Mouse (Mus musculus) spleen, adult 2 months (tissue): ENCODE measurements around the gene Tnfsfm13.

ENCODE experiments used
- CTCF ChIP-seq: fragments of 200-500 bp; IDR thresholded peaks from 2 replicates; pipeline ENCODE4 v1.5.1; 2011; ENCODE audit warnings: mild to moderate bottlenecking, inconsistent platforms; ENCODE audit not compliant: insufficient read depth, insufficient read length, insufficient replicate concordance; ENCODE audit errors: extremely low read depth
- POLR2A ChIP-seq: fragments of 200-500 bp; IDR thresholded peaks from 2 replicates; pipeline ENCODE4 v1.6.1; 2011; ENCODE audit warnings: low read depth, low read length, inconsistent platforms

DNA sequence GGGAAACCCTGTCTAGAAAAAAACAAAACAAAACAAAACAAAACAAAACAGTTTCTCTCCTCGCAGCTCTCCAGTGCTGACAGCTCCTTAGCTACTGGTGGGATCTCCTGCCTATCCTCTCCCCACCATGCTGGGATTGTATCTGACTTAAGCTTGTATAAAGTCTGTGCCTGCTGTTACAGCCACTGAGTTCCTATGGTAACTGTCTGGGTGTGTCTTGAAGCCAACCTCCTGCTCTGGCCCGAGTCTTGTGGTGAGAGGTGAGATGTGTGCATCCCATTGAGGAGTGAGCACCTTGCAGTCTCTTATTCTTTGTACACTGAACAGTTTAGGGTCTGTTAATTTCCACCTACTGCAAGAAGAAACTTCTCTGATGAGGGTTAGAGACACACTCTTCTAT lies 27.2 kb upstream of the Tnfsfm13 start:
- TF ChIP-seq CTCF, result no peak
- TF ChIP-seq POLR2A, result no peak
